Mouse (Mus musculus): Measurements from ENCODE around the gene Gm2a. TPM values are rescaled to one million over a fixed set of nuclear protein-coding genes. Genes with fewer than 3 reads are reported as not detected.

Gm2a gene
- total and polyA plus RNA-seq, 2 experiments from 2014 or later = 46.4 to 50.0 TPM

GRCm38 (mm10) chr11:55099019-55099771, 1.3 kb downstream of the Gm2a start:
- H3K4me2 ChIP-seq (ENCODE audit: low read depth, low read length, poor library complexity, severe bottlenecking) = peak overlapping the region; percentile 67
- H3K36me3 ChIP-seq (ENCODE audit: insufficient read depth, low read length) = peaks cover 6% of the 10 kb centered on the region; the same call in 1 of the 2 replicates
- H3K9ac ChIP-seq (replicated peaks; ENCODE audit: low read length, poor library complexity, severe bottlenecking) = no peak overlapping the region
- 92% methylated on average over 8 of the region's 8 CpGs for WGBS
- DNase-seq (ENCODE audit: low spot score) (no peak), ATAC-seq (ENCODE audit: low FRiP score) (no peak)
- peaks cover 4% of the 10 kb centered on the region; the same call in 1 of the 2 replicates for H3K4me1 ChIP-seq (ENCODE audit: insufficient read depth, low read length)
- no peak overlapping the region for H3K27ac ChIP-seq (ENCODE audit: low read depth, low read length)
- H3K9me3 ChIP-seq (ENCODE audit: low read length) = no peaks in the 10 kb centered on the region
- TF ChIP-seq CTCF (IDR thresholded peaks at IDR 0.05) = no peak
- peak overlapping the region; percentile 61; the same call in 1 of the 2 replicates for H3K4me3 ChIP-seq (ENCODE audit: low read depth, low read length)
- H3K27me3 ChIP-seq (ENCODE audit: insufficient read depth, low read length) = no peaks in the 10 kb centered on the region

GRCm38 (mm10) chr11:55099868-55100267, 2.0 kb downstream of the Gm2a start:
- H3K27me3 ChIP-seq (ENCODE audit: insufficient read depth, low read length) = no peaks in the 10 kb centered on the region
- 0 out of 2 replicates have a peak overlapping the region, but pooled peaks have one; percentile 13 for H3K9ac ChIP-seq (replicated peaks; ENCODE audit: low read length, poor library complexity, severe bottlenecking)
- 26% methylated on average over 4 of the region's 4 CpGs for WGBS
- peaks cover 4% of the 10 kb centered on the region; the same call in 1 of the 2 replicates for H3K4me1 ChIP-seq (ENCODE audit: insufficient read depth, low read length)
- peaks cover 13% of the 10 kb centered on the region; the same call in 1 of the 2 replicates for H3K36me3 ChIP-seq (ENCODE audit: insufficient read depth, low read length)
- TF ChIP-seq CTCF (IDR thresholded peaks at IDR 0.05) = no peak
- H3K9me3 ChIP-seq (ENCODE audit: low read length) = no peaks in the 10 kb centered on the region
- no peak overlapping the region for H3K4me3 ChIP-seq (ENCODE audit: low read depth, low read length)
- peak overlapping the region; percentile 20 for H3K4me2 ChIP-seq (ENCODE audit: low read depth, low read length, poor library complexity, severe bottlenecking)
- no peak overlapping the region for H3K27ac ChIP-seq (ENCODE audit: low read depth, low read length)
- ATAC-seq (ENCODE audit: low FRiP score) (no peak), DNase-seq (ENCODE audit: low spot score) (no peak)

- no peak for ATAC-seq (ENCODE audit: low FRiP score)
- 84% methylated on average over 3 of the region's 3 CpGs for WGBS
Measured at GRCm38 (mm10) chr11:55102015-55102414, 4.1 kb downstream of the Gm2a start.

GRCm38 (mm10) chr11:55103229-55103628, 5.3 kb downstream of the Gm2a start:
- no peak overlapping the region for H3K9ac ChIP-seq (replicated peaks; ENCODE audit: low read length, poor library complexity, severe bottlenecking)
- H3K27ac ChIP-seq (ENCODE audit: low read depth, low read length) = no peak overlapping the region
- WGBS = 48% methylated on average over 3 of the region's 3 CpGs
- H3K36me3 ChIP-seq (ENCODE audit: insufficient read depth, low read length) = peaks cover 28% of the 10 kb centered on the region
- H3K4me1 ChIP-seq (ENCODE audit: insufficient read depth, low read length) = peaks cover 4% of the 10 kb centered on the region; the same call in 1 of the 2 replicates
- TF ChIP-seq CTCF (IDR thresholded peaks at IDR 0.05) = no peak
- ATAC-seq (ENCODE audit: low FRiP score) (no peak), DNase-seq (ENCODE audit: low spot score) (peak; percentile 46)
- no peak overlapping the region for H3K4me3 ChIP-seq (ENCODE audit: low read depth, low read length)
- H3K9me3 ChIP-seq (ENCODE audit: low read length) = no peaks in the 10 kb centered on the region
- H3K4me2 ChIP-seq (ENCODE audit: low read depth, low read length, poor library complexity, severe bottlenecking) = no peak overlapping the region
- no peaks in the 10 kb centered on the region for H3K27me3 ChIP-seq (ENCODE audit: insufficient read depth, low read length)

More at GRCm38 (mm10) chr11:55102015-55102414, 4.1 kb downstream of the Gm2a start:
- Histone ChIP-seq H3K4me3 (ENCODE audit: low read depth, low read length) (no peak overlapping the region), H3K4me2 (ENCODE audit: low read depth, low read length, poor library complexity, severe bottlenecking) (no peak overlapping the region), H3K27ac (ENCODE audit: low read depth, low read length) (no peak overlapping the region), H3K36me3 (ENCODE audit: insufficient read depth, low read length) (peaks cover 23% of the 10 kb centered on the region), H3K27me3 (ENCODE audit: insufficient read depth, low read length) (no peaks in the 10 kb centered on the region), H3K4me1 (ENCODE audit: insufficient read depth, low read length) (peaks cover 4% of the 10 kb centered on the region; the same call in 1 of the 2 replicates), H3K9me3 (ENCODE audit: low read length) (no peaks in the 10 kb centered on the region), H3K9ac (replicated peaks; ENCODE audit: low read length, poor library complexity, severe bottlenecking) (no peak overlapping the region)
- TF ChIP-seq CTCF (IDR thresholded peaks at IDR 0.05) = no peak
- no peak for DNase-seq (ENCODE audit: low spot score)

- Histone ChIP-seq H3K4me2 (ENCODE audit: low read depth, low read length, poor library complexity, severe bottlenecking) (no peak overlapping the region), H3K9me3 (ENCODE audit: low read length) (no peaks in the 10 kb centered on the region), H3K27ac (ENCODE audit: low read depth, low read length) (no peak overlapping the region), H3K27me3 (ENCODE audit: insufficient read depth, low read length) (no peaks in the 10 kb centered on the region), H3K4me3 (ENCODE audit: low read depth, low read length) (no peak overlapping the region), H3K9ac (replicated peaks; ENCODE audit: low read length, poor library complexity, severe bottlenecking) (no peak overlapping the region), H3K36me3 (ENCODE audit: insufficient read depth, low read length) (peaks cover 39% of the 10 kb centered on the region), H3K4me1 (ENCODE audit: insufficient read depth, low read length) (no peaks in the 10 kb centered on the region)
- TF ChIP-seq CTCF (IDR thresholded peaks at IDR 0.05) = no peak
- ATAC-seq (ENCODE audit: low FRiP score) = no peak
- no peak for DNase-seq (ENCODE audit: low spot score)
- 85% methylated on average over 4 of the region's 4 CpGs for WGBS
Measured at GRCm38 (mm10) chr11:55105389-55105788, 7.5 kb downstream of the Gm2a start.

- Histone ChIP-seq H3K4me2 (ENCODE audit: low read depth, low read length, poor library complexity, severe bottlenecking) (no peak overlapping the region), H3K27ac (ENCODE audit: low read depth, low read length) (no peak overlapping the region), H3K9ac (replicated peaks; ENCODE audit: low read length, poor library complexity, severe bottlenecking) (no peak overlapping the region), H3K9me3 (ENCODE audit: low read length) (no peaks in the 10 kb centered on the region), H3K27me3 (ENCODE audit: insufficient read depth, low read length) (no peaks in the 10 kb centered on the region), H3K4me1 (ENCODE audit: insufficient read depth, low read length) (no peaks in the 10 kb centered on the region), H3K36me3 (ENCODE audit: insufficient read depth, low read length) (peaks cover 39% of the 10 kb centered on the region), H3K4me3 (ENCODE audit: low read depth, low read length) (no peak overlapping the region)
- WGBS = 96% methylated on average over 1 of the region's 1 CpGs
- DNase-seq (ENCODE audit: low spot score) (no peak), ATAC-seq (ENCODE audit: low FRiP score) (no peak)
- no peak for TF ChIP-seq CTCF (IDR thresholded peaks at IDR 0.05)
Measured at GRCm38 (mm10) chr11:55106636-55107035, 8.7 kb downstream of the Gm2a start.
